Mouse (Mus musculus) lung, embryonic 16.5 days (tissue): ENCODE results near the gene Eif3d. TPM values are rescaled to one million over a fixed set of nuclear protein-coding genes. Genes with fewer than 3 reads are reported as not detected.

Experiments
- ATAC-seq: fragments of 200-750 bp; cut with Nextera tagmentation; 2 replicates; pipeline ENCODE4 v1.8.0; 2017; ENCODE audit warnings: low read depth, mild to moderate bottlenecking, moderate library complexity
- H3K27ac ChIP-seq: fragments of 300-500 bp; sonication (generic); 2 replicates; pipeline ENCODE4 v1.5.1; 2014; ENCODE audit warnings: mild to moderate bottlenecking, control low read depth, low read length
- H3K27me3 ChIP-seq: fragments of 300-500 bp; sonication (generic); 2 replicates; pipeline ENCODE4 v1.6.1; 2014; ENCODE audit warnings: low read depth, low read length, mixed read lengths; ENCODE audit not compliant: control insufficient read depth, insufficient read depth
- H3K36me3 ChIP-seq: fragments of 300-500 bp; sonication (generic); 2 replicates; pipeline ENCODE4 v1.6.1; 2014; ENCODE audit warnings: low read length; ENCODE audit not compliant: control insufficient read depth, insufficient read depth
- H3K4me1 ChIP-seq: fragments of 300-500 bp; sonication (generic); replicated peaks from 2 replicates; pipeline ENCODE4 v1.6.1; 2014; ENCODE audit warnings: low read length, mixed read lengths; ENCODE audit not compliant: control insufficient read depth, insufficient read depth
- H3K4me2 ChIP-seq: fragments of 300-500 bp; sonication (generic); 2 replicates; pipeline ENCODE4 v1.6.1; 2014; ENCODE audit warnings: low read depth, low read length, control low read depth
- H3K4me3 ChIP-seq: fragments of 300-500 bp; sonication (generic); 2 replicates; pipeline ENCODE4 v1.5.1; 2014; ENCODE audit warnings: mild to moderate bottlenecking, low read length, control low read depth
- H3K9ac ChIP-seq: fragments of 300-500 bp; sonication (generic); 2 replicates; pipeline ENCODE4 v1.6.1; 2014; ENCODE audit warnings: low read length, control low read depth
- H3K9me3 ChIP-seq: fragments of 300-500 bp; sonication (generic); 2 replicates; pipeline ENCODE4 v1.6.1; 2016; ENCODE audit warnings: low read length; ENCODE audit not compliant: control insufficient read depth
- WGBS: fragments of 180-500 bp; shearing (Covaris S2); extraction: QIAGEN DNeasy Blood & Tissue Kit; methylation state at CpG from one replicate; pipeline ENCODE4 v1.1.7; 2014; 5-methylcytosine and 5-hydroxymethylcytosine counted together
- polyA plus RNA-seq: library from polyadenylated mRNA; unstranded; fragments of >200 nt; fragmentation: Nextera tagmentation; extraction: Ambion mirVana; gene quantifications from 2 replicates; pipeline ENCODE4 v1.2.1, GENCODE M21; 2015

Gene Eif3d
- polyA plus RNA-seq, 1 experiment from 2014 or later = 170 TPM

GRCm38 (mm10) chr15:77914507-77914906, 56.1 kb downstream of the Eif3d start:
- no peak for ATAC-seq
- Histone ChIP-seq H3K4me3 (no peak overlapping the region), H3K9ac (no peak overlapping the region), H3K27me3 (no peaks in the 10 kb centered on the region), H3K4me2 (no peak overlapping the region), H3K27ac (no peak overlapping the region), H3K36me3 (peaks cover 21% of the 10 kb centered on the region), H3K4me1 (peaks cover 10% of the 10 kb centered on the region; the same call in 1 of the 2 replicates), H3K9me3 (no peaks in the 10 kb centered on the region)
- WGBS = 89% methylated on average over 3 of the region's 3 CpGs

GRCm38 (mm10) chr15:77913054-77913453, 57.6 kb downstream of the Eif3d start:
- H3K27me3 ChIP-seq = no peaks in the 10 kb centered on the region
- H3K4me3 ChIP-seq = no peak overlapping the region
- H3K27ac ChIP-seq = no peak overlapping the region
- no peak overlapping the region for H3K4me2 ChIP-seq
- H3K4me1 ChIP-seq = peaks cover 14% of the 10 kb centered on the region; the same call in 1 of the 2 replicates
- no peaks in the 10 kb centered on the region for H3K9me3 ChIP-seq
- H3K36me3 ChIP-seq = peaks cover 19% of the 10 kb centered on the region
- WGBS = 66% methylated on average over 8 of the region's 8 CpGs
- H3K9ac ChIP-seq = no peak overlapping the region
- no peak for ATAC-seq

GRCm38 (mm10) chr15:77912585-77912984, 58.0 kb downstream of the Eif3d start:
- Histone ChIP-seq H3K9me3 (no peaks in the 10 kb centered on the region), H3K4me2 (no peak overlapping the region), H3K9ac (peak overlapping the region; percentile 12; the same call in 1 of the 2 replicates), H3K36me3 (peaks cover 17% of the 10 kb centered on the region), H3K27ac (0 out of 2 replicates have a peak overlapping the region, but pooled peaks have one; percentile 21), H3K4me3 (no peak overlapping the region), H3K27me3 (no peaks in the 10 kb centered on the region), H3K4me1 (peaks cover 14% of the 10 kb centered on the region; the same call in 1 of the 2 replicates)
- WGBS = 42% methylated on average over 7 of the region's 7 CpGs
- no peak for ATAC-seq

GRCm38 (mm10) chr15:77912048-77912447, 58.6 kb downstream of the Eif3d start:
- H3K36me3 ChIP-seq = peaks cover 16% of the 10 kb centered on the region; the same call in 1 of the 2 replicates
- H3K4me3 ChIP-seq = no peak overlapping the region
- H3K9ac ChIP-seq = no peak overlapping the region
- H3K4me2 ChIP-seq = no peak overlapping the region
- no peaks in the 10 kb centered on the region for H3K9me3 ChIP-seq
- no peaks in the 10 kb centered on the region for H3K27me3 ChIP-seq
- H3K4me1 ChIP-seq = peaks cover 18% of the 10 kb centered on the region
- WGBS = 41% methylated on average over 5 of the region's 5 CpGs
- no peak for ATAC-seq
- 0 out of 2 replicates have a peak overlapping the region, but pooled peaks have one; percentile 13 for H3K27ac ChIP-seq

- H3K4me3 ChIP-seq = no peak overlapping the region
- H3K36me3 ChIP-seq = peaks cover 13% of the 10 kb centered on the region; the same call in 1 of the 2 replicates
- no peak overlapping the region for H3K4me2 ChIP-seq
- H3K27me3 ChIP-seq = no peaks in the 10 kb centered on the region
- H3K9me3 ChIP-seq = no peaks in the 10 kb centered on the region
- peaks cover 28% of the 10 kb centered on the region for H3K4me1 ChIP-seq
- peak overlapping the region; percentile 86 for H3K27ac ChIP-seq
- WGBS = 14% methylated on average over 2 of the region's 2 CpGs
- ATAC-seq = peak; percentile 85
- H3K9ac ChIP-seq = peak overlapping the region; percentile 46; the same call in 1 of the 2 replicates
Observed at GRCm38 (mm10) chr15:77911065-77911464, 59.5 kb downstream of the Eif3d start.

Other genes with a start within 250 kb of the Eif3d start
- 0.15 TPM in 1 of 2 replicates, not detected in the other for gene Apol9b, start 241.8 kb downstream of the Eif3d start, polyA plus RNA-seq
- gene Apol8, start 213.8 kb downstream of the Eif3d start, polyA plus RNA-seq = 0.10 and 0.20 TPM in 2 replicates
- 71.7 and 77.6 TPM in 2 replicates for gene Myh9, start 128.6 kb downstream of the Eif3d start, polyA plus RNA-seq
- 182 and 185 TPM in 2 replicates for gene Txn2, start 41.8 kb downstream of the Eif3d start, polyA plus RNA-seq
- 2.7 and 3.7 TPM in 2 replicates for gene Foxred2, start 14.1 kb downstream of the Eif3d start, polyA plus RNA-seq
- gene Cacng2, start 149.2 kb upstream of the Eif3d start, polyA plus RNA-seq = 0.05 TPM in 1 of 2 replicates, not detected in the other
- gene Ift27, start 203.3 kb upstream of the Eif3d start, polyA plus RNA-seq = 89.4 and 90.1 TPM in 2 replicates
- 0.21 TPM in 1 of 2 replicates, not detected in the other for gene Pvalb, start 235.6 kb upstream of the Eif3d start, polyA plus RNA-seq